Mouse (Mus musculus): ENCODE results near the gene Brip1.
"Not testable (repeated sequence)": the region's sequence is repeated elsewhere in the genome, so short reads cannot be mapped to it uniquely, and the experiment has no call there.

The Brip1 gene

DNA sequence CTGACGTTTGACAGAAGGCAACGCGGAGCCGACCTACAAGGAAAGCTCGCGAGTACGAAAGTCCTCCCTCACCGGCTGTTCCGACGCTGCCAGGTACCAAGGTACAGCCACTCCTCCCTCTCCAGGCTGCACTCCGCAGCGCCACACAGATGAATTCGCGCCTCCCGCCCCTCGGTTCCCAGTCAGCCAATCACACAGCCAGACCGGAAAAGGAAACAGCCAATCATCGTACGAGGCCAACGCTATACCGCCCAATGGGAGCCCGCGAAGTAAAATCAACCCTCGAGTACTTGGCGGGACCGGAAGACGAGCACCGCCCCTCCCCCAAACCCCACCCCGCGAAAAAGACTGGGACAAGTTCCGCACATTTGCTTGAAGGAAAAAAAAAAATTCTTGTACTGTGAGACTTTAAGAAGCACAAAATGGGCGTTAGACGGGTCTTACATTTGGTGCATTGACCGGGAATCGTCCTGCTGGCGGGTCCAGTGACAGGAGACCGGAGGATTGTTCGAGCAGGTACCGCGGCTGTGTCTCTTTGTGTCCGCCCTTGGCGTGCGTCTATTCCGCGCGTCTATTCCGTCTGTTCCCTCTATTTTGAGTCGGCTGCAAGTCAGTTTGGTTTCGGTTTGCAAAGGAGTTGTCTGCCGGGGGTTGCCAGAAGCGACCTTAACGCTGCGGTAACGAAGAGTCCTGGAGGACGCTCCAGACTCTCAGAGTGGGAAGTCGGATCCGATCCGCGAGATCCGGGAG lies at the start of gene Brip1:
TSS of gene Brip1 (minus strand) at position 157 of the 750 bp plus-strand sequence.
- DNase-seq, result peak; percentile 83 to 88

GRCm38 (mm10) chr11:86232446-86232845 lies 31.5 kb upstream of the Brip1 start:
- DNase-seq, result no peak

DNA sequence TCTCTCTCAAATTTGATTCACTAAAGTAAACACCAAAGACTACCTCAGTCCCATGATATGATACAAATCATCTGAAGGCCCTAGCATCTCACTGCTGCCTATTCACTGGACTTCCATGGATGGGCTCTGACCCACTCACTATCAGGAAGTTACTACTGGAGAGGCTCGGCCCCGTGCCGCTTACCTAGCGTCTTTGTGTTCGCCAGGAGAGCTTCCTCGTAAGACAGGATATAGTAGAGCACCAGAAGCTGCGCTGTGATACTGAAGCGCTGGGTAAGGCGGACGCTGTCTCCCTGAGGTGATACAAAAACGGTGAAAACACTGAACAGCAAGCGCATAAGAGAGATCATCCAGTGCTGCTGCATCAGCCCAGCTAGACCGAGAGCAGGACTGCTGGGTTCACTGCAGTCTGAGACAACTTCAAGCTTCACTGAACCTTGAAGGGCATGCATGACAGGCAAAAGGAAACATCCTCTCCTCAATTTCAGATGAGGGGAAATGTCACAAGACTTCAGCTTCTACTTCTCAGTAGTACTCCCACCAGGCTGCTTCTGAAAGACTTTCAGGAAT lies 30.9 kb upstream of the Brip1 start:
- peak; percentile 7 to 10 for DNase-seq

GRCm38 (mm10) chr11:86226646-86227180 lies 25.7 kb upstream of the Brip1 start:
- peak in 1 of 2 experiments; percentile 14 for DNase-seq

- no peak for DNase-seq
Observed at GRCm38 (mm10) chr11:86225761-86226160, 24.8 kb upstream of the Brip1 start.

- DNase-seq, result no peak
Observed at GRCm38 (mm10) chr11:86211803-86212202, 10.8 kb upstream of the Brip1 start.

GRCm38 (mm10) chr11:86209123-86209522 lies 8.1 kb upstream of the Brip1 start:
- DNase-seq, result no peak

GRCm38 (mm10) chr11:86205876-86206275 lies 4.9 kb upstream of the Brip1 start:
- DNase-seq, result no peak

DNA sequence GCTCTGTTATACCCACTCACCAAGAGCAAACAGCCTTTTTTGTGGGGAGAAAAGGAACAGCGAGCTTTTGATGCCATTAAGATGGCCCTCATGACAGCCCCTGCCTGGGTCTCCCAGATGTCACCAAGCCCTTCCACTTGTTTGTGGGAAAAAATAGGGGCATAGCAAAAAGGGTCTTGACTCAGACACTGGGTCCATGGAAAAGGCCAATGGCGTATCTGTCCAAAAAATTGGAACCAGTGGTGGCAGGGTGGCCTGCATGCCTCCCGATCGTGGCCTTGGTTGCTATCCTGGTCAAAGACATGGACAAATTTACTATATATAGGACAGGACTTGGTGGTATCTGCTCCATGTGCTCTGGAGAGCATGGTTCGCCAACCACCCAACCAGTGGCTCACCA lies 4.0 kb upstream of the Brip1 start:
- DNase-seq, result no peak

DNA sequence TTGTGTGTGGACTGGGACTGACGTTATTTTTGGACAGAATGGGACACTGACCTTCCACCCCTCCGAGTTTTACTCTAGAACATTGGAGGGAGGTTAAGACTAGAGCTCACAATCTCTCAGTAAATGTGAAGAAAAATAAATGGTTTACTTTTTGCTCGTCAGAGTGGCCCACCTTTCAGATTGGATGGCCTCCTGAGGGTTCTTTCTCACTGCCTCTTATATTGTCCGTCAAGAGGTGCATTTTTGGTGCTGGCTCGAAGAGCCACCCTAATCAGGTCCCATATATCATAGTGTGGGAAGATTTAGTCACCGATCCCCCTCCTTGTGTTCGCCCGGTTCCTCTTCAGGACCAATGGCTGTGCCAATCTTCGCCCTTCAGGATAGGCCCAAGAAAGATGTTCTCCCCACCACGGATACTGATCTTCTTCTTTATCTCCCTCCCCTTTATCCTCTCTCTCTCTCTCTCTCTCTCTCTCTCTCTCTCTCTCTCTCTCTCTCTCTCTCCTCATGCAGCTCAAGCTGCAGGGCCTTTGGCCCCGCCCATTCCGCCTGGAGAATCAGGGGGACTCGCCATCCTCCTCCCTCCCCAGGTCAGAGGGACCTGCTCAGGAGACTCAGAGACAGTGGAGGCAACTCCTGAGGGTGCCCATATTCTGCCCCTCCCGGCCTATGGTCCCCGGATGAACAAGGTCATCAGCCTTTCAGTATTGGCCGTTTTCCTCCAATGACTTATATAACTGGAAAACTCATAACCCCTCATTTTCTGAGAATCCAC lies 1.1 kb upstream of the Brip1 start:
- peak in 1 of 2 experiments; percentile 10 for DNase-seq

DNA sequence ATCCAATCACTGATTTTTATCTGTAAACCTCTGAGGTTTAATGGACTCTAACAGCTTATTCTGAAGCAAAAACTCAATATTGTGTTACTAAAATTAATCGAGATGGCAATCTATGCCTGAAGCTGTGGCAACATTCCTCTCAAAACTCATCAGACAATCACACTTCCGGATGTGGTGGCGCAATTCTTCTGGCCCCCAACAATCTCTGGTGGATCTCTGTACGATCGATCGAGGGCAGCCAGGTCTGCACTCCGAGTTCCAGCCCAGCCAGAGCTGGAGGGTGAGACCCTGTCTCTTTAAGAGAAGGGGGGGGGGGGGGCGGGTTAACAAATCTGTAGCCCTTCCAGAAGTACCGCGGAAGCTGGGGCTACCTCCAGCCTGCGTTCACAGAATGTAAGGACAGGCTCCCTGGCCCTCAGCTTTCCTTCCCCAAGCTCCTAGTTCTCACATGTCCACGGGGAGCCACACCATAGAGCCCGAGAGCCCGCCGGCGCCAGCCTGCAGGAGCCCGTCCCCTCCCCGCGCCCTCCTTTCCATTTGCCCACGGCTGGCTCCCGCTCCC lies 452 bp downstream of the Brip1 start:
- no peak for DNase-seq

GRCm38 (mm10) chr11:86199733-86200132 lies 1.3 kb downstream of the Brip1 start:
- no peak for DNase-seq

DNA sequence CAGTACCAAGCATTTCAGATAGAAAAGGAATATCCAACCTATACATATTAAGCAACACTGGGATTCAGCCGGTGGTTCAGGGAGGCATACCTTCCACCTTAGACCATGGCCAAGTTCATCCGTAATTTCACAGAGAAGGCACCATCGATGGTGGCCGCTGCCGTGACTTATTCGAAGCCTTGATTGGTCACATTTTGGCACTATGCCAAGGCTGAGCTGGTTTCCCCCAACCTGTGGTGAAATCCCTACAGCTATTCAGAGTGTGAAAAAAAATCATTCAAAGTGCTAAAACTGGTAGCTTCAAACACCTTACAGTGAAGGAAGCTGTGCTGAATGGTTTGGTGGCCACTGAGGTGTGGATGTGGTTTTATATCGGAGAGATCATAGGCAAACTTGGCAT lies 15.8 kb downstream of the Brip1 start:
- DNase-seq, result not testable (repeated sequence)

GRCm38 (mm10) chr11:86175833-86176232 lies 25.2 kb downstream of the Brip1 start:
- no peak for DNase-seq

- peak in 1 of 2 experiments; percentile 55 for DNase-seq
Observed at GRCm38 (mm10) chr11:86174173-86174572, 26.8 kb downstream of the Brip1 start.

GRCm38 (mm10) chr11:86170743-86171142 lies 30.2 kb downstream of the Brip1 start:
- no peak for DNase-seq

DNA sequence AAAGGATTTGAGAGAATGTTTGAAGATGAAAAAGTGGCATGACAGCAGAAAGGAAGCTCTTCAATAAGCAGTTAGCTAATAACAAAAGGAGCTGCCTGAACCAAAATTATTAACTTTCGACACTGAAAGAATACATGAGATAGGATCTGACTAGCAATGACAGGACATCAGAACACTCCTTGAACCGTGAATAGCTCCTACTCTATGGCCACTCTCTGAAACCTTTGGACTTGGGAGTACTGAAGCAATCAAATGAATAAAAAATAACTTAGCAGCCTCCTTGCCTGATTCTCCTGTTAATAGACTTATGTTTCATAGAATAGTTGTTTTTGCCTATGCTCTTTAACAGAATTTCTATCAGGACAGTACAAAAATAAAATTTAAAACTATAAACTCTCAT lies 40.7 kb downstream of the Brip1 start:
- DNase-seq, result no peak

- DNase-seq, result no peak
Observed at GRCm38 (mm10) chr11:86158950-86159349, 42.0 kb downstream of the Brip1 start.

DNA sequence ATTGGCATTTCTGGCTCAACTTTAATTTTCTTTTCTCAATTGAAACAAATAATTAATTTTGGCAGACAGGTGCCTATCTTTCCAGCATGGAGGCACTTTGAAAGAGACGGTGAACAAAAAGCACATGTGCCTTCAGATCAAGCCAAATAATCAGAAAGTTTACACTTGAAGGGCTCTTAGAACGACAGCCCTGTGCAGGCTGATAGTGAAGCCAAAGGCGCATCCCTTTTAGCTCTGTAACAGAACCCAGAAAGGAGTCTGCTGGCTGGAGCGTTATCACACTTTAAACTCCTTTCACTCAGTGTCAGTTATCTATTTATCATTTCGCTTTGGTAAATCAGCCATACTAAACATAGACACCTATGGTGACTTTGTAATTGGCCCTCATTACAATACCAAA lies 45.4 kb downstream of the Brip1 start:
- no peak for DNase-seq

- no peak for DNase-seq
Observed at GRCm38 (mm10) chr11:86131324-86131723, 69.7 kb downstream of the Brip1 start.

- DNase-seq, result no peak
Observed at GRCm38 (mm10) chr11:86117078-86117869, 83.7 kb downstream of the Brip1 start.

DNA sequence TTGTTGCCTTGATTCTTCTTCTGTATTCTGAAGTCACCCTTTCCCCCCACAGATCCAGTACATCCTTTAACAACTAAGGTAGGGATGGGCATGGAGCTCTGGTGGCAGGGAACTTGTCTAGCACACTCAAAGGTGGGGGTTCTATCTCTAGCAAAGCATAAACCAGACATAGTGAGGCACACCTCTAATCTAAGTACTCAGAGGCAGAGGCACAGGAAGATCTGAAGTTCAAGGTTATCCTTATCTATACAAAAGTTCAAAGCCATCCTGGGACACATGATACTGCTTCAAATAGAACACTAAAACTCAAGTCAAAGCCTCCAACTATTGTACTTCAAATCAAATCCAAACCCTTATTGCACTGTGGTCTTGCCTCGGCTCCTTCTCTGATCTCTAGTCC lies 85.0 kb downstream of the Brip1 start:
- no peak for DNase-seq

Data from spleen, adult 18-20 months (tissue).